Mouse (Mus musculus) kidney, adult 2 months (tissue): Measurements from ENCODE around the gene Hmox2.

Experiments used
- CTCF ChIP-seq: fragments of 200-500 bp; conservative IDR thresholded peaks from 2 replicates; pipeline ENCODE4 v1.5.1; 2011; ENCODE audit warnings: low read depth, mild to moderate bottlenecking, control low read depth, low read length, moderate library complexity, mixed read lengths; ENCODE audit not compliant: insufficient read depth, insufficient read length
- POLR2A ChIP-seq: fragments of 200-500 bp; IDR thresholded peaks from one replicate; pipeline ENCODE4 v1.6.1; 2011; ENCODE audit warnings: low read depth, low read length, control low read depth

GRCm38 (mm10) chr16:4727526-4727925 is 1.4 kb downstream of the Hmox2 start:
- TF ChIP-seq POLR2A (no peak), CTCF (no peak)
